Mouse (Mus musculus) lung, embryonic 14.5 days (tissue): ENCODE measurements around the gene Rps27a. TPM values are rescaled to one million over a fixed set of nuclear protein-coding genes. Genes with fewer than 3 reads are reported as not detected.

ENCODE experiments used
- ATAC-seq: fragments of 200-750 bp; cut with Nextera tagmentation; 2 replicates; pipeline ENCODE4 v1.8.0; 2017; ENCODE audit warnings: mild to moderate bottlenecking, moderate TSS enrichment, moderate library complexity; ENCODE audit not compliant: insufficient read depth
- DNase-seq: peaks from one replicate; pipeline ENCODE4 v3.0.0-alpha.2; 2015
- H3K27ac ChIP-seq: fragments of 300-500 bp; sonication (generic); 2 replicates; pipeline ENCODE4 v1.5.1; 2014; ENCODE audit warnings: low read depth, mild to moderate bottlenecking, moderate library complexity
- H3K27me3 ChIP-seq: fragments of 300-500 bp; sonication (generic); 2 replicates; pipeline ENCODE4 v1.6.1; 2014; ENCODE audit warnings: low read length, control low read depth; ENCODE audit not compliant: insufficient read depth
- H3K36me3 ChIP-seq: fragments of 300-500 bp; sonication (generic); 2 replicates; pipeline ENCODE4 v1.6.1; 2014; ENCODE audit warnings: control low read depth; ENCODE audit not compliant: insufficient read depth
- H3K4me1 ChIP-seq: fragments of 300-500 bp; sonication (generic); 2 replicates; pipeline ENCODE4 v1.6.1; 2014; ENCODE audit warnings: antibody characterized with exemption, control low read depth; ENCODE audit not compliant: insufficient read depth
- H3K4me2 ChIP-seq: fragments of 300-500 bp; sonication (generic); 2 replicates; pipeline ENCODE4 v1.6.1; 2014; ENCODE audit warnings: mild to moderate bottlenecking
- H3K4me3 ChIP-seq: fragments of 300-500 bp; sonication (generic); 2 replicates; pipeline ENCODE4 v1.5.1; 2014; ENCODE audit warnings: low read depth, low read length
- H3K9ac ChIP-seq: fragments of 300-500 bp; sonication (generic); 2 replicates; pipeline ENCODE4 v1.6.1; 2014
- H3K9me3 ChIP-seq: fragments of 300-500 bp; sonication (generic); 2 replicates; pipeline ENCODE4 v1.6.1; 2016; ENCODE audit warnings: low read depth, low read length, control low read depth
- CTCF ChIP-seq: IDR thresholded peaks from 2 replicates; pipeline ENCODE4 v1.5.1; 2016; ENCODE audit warnings: antibody characterized with exemption, low read depth
- WGBS: fragments of 180-500 bp; shearing (Covaris S2); extraction: QIAGEN DNeasy Blood & Tissue Kit; methylation state at CpG from one replicate; pipeline ENCODE4 v1.1.7; 2014; 5-methylcytosine and 5-hydroxymethylcytosine counted together
- polyA plus RNA-seq: library from polyadenylated mRNA; unstranded; fragments of >200 nt; fragmentation: Nextera tagmentation; extraction: Ambion mirVana; gene quantifications from 2 replicates; pipeline ENCODE4 v1.2.1, GENCODE M21; 2014

Gene Rps27a
- polyA plus RNA-seq, 1 experiment from 2014 or later = 1,351 TPM

DNA sequence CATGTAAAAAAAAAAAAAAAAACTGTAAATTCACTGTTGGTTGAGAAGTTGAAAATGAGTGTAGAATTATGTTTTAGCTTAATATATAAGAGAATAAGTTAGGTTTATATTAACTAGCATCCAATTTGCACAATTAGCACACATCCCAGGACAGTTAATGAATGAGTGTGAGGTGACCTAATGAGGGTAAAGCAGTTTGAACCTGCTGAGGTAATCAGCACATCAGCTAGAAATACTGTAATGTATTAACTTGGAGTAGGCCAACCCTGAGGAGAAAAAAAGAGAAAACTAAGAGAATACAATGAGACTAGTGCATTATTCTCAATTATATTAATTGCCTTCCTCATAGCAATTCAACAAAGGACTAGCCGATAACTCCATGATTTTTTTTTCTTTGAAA lies 38.5 kb downstream of the Rps27a start:
- Histone ChIP-seq H3K36me3 (peaks cover 24% of the 10 kb centered on the region), H3K27me3 (no peaks in the 10 kb centered on the region), H3K9ac (no peak overlapping the region), H3K27ac (no peak overlapping the region), H3K4me2 (no peak overlapping the region), H3K9me3 (no peaks in the 10 kb centered on the region), H3K4me1 (peaks cover 3% of the 10 kb centered on the region; the same call in 1 of the 2 replicates), H3K4me3 (no peak overlapping the region)
- WGBS = 97% methylated on average over 1 of the region's 1 CpGs
- ATAC-seq (no peak), DNase-seq (no peak)
- no peak for TF ChIP-seq CTCF

DNA sequence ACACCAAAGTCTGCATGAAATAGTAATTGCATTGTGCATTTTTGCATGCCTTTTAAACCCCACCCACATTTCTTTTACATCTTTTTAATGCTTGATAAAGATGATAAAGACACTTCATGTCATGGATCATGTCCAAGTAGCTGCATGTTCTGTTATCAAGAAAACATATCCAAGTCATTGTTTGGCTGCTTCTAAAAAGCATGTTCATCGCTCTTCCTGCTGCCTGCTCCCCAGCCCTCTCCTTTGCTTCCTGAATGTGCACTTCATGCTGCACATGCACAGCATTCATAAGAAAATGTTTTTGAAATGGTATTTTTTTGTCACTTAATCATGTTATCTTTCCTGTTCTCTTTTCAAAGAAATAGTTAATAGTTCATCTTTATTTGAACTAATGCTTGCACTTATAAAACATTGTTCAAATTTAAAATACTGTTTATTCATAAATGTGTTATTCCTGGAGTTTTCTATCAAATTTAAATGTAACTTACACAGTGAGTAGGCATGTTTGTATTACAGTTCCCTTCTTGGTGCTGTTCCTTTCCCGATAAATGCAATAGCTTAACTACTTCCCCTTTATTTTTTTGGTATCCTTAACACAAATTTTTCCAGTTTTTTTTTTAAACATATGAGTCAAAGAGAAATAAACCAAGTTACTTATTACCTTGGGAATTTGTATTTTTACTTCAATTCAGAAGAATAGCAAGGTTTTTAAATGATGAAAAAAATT lies 42.8 kb downstream of the Rps27a start:
- DNase-seq = no peak
- Histone ChIP-seq H3K9ac (no peak overlapping the region), H3K4me1 (no peaks in the 10 kb centered on the region), H3K4me2 (no peak overlapping the region), H3K9me3 (no peaks in the 10 kb centered on the region), H3K27me3 (no peaks in the 10 kb centered on the region), H3K36me3 (peaks cover 32% of the 10 kb centered on the region), H3K4me3 (no peak overlapping the region), H3K27ac (no peak overlapping the region)
- no peak for ATAC-seq
- WGBS = 85% methylated on average over 2 of the region's 2 CpGs
- TF ChIP-seq CTCF = no peak

DNA sequence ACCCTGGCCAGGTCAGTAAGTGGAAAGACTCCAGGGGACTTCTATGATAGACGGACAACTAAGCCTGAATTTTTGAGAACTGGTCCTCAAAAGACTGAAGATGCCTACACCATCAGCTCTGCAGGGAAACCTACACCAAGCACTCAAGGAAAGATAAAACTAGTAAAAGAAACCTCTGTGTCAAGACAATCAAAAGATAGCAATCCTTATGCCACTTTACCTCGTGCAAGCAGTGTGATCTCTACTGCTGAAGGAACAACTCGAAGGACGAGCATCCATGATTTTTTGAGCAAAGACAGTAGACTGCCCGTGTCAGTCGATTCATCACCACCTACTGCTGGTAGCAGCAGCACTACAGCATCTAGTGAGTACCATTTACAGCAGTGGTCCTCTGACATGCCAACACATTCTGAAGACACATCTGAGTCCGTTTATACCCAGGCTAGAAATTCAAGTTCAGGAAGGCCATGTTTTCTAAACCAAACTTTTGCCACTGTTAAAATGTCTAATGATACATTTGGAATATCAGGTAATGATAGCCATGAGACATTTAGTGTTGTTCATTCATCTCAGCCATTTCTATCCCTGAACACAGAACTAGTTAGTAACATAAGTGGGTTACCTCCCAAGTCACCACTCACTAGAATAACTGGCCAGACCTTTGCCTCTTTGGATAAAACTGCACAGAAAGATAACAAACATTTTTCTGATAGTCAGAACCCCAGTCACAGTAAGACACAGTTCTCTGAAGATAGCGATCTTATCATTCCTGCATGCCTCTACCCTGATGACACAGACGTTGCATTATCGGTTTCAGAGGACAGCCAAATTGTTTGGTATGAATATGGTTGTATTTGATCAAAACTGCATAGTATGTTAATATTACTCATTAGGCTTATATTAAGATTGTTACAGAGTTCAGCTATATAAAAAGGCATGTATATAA lies 43.7 kb downstream of the Rps27a start:
- no peaks in the 10 kb centered on the region for H3K4me1 ChIP-seq
- no peak for TF ChIP-seq CTCF
- H3K4me3 ChIP-seq = no peak overlapping the region
- peaks cover 37% of the 10 kb centered on the region for H3K36me3 ChIP-seq
- no peak overlapping the region for H3K4me2 ChIP-seq
- no peak for DNase-seq
- H3K27me3 ChIP-seq = no peaks in the 10 kb centered on the region
- H3K9me3 ChIP-seq = no peaks in the 10 kb centered on the region
- ATAC-seq = no peak
- H3K9ac ChIP-seq = no peak overlapping the region
- 88% methylated on average over 10 of the region's 10 CpGs for WGBS
- no peak overlapping the region for H3K27ac ChIP-seq

DNA sequence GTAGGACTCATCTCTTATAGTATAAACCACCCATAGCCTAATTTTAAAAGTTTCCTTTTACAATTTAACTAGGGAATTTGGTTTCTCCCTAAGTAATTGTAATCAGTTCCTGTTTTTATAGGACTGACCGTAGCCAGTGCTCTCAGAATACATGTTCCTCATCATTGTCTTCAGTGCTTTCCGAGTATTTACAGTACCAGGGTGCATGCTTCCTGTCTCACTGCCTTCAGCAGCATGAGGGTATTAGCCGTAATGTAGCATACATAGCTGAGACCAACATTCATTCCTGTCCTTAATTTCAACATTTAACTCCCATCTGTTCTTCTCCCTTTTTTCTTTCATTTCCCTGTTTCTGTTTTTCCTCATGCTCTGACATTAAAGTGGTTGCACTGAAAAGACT lies 50.9 kb downstream of the Rps27a start:
- Histone ChIP-seq H3K9ac (no peak overlapping the region), H3K4me2 (no peak overlapping the region), H3K4me3 (no peak overlapping the region), H3K27me3 (no peaks in the 10 kb centered on the region), H3K9me3 (no peaks in the 10 kb centered on the region), H3K27ac (no peak overlapping the region), H3K36me3 (peaks cover 24% of the 10 kb centered on the region), H3K4me1 (no peaks in the 10 kb centered on the region)
- WGBS = 73% methylated on average over 3 of the region's 3 CpGs
- DNase-seq (no peak), ATAC-seq (no peak)
- TF ChIP-seq CTCF = no peak

Other genes with a start within 250 kb of the Rps27a start
- 33.7 and 35.4 TPM in 2 replicates for gene Ccdc88a, start 174.5 kb downstream of the Rps27a start, polyA plus RNA-seq
- gene Prorsd1, start 33.1 kb downstream of the Rps27a start, polyA plus RNA-seq = 31.9 and 36.5 TPM in 2 replicates
- 39.2 and 41.2 TPM in 2 replicates for gene Mtif2, start 21.7 kb downstream of the Rps27a start, polyA plus RNA-seq
- gene Clhc1, start 159 bp downstream of the Rps27a start, polyA plus RNA-seq = 0.15 and 0.18 TPM in 2 replicates
- gene Rtn4, start 144.8 kb upstream of the Rps27a start, polyA plus RNA-seq = 54.2 and 54.4 TPM in 2 replicates